Mouse (Mus musculus) limb, embryonic 11.5 days (tissue): Measurements from ENCODE around the gene Tmem129. TPM values are rescaled to one million over a fixed set of nuclear protein-coding genes. Genes with fewer than 3 reads are reported as not detected.

ENCODE experiments used
- ATAC-seq: fragments of 200-750 bp; cut with Nextera tagmentation; 2 replicates; pipeline ENCODE4 v1.8.0; 2017; ENCODE audit warnings: low read depth; ENCODE audit not compliant: insufficient number of reproducible peaks, low FRiP score, low TSS enrichment
- DNase-seq: peaks from one replicate; pipeline ENCODE4 v3.0.0-alpha.2; 2015; ENCODE audit warnings: low spot score
- H3K27ac ChIP-seq: fragments of 300-500 bp; sonication (generic); replicated peaks from 2 replicates; pipeline ENCODE4 v1.5.1; 2014; ENCODE audit warnings: low read depth, mild to moderate bottlenecking, low read length
- H3K27me3 ChIP-seq: fragments of 300-500 bp; sonication (generic); 2 replicates; pipeline ENCODE4 v1.6.1; 2014; ENCODE audit warnings: mild to moderate bottlenecking, low read length, mixed read lengths; ENCODE audit not compliant: control insufficient read depth, insufficient read depth
- H3K36me3 ChIP-seq: fragments of 300-500 bp; sonication (generic); 2 replicates; pipeline ENCODE4 v1.6.1; 2014; ENCODE audit warnings: mild to moderate bottlenecking, low read length, moderate library complexity, mixed read lengths; ENCODE audit not compliant: control insufficient read depth, insufficient read depth
- H3K4me1 ChIP-seq: fragments of 300-500 bp; sonication (generic); 2 replicates; pipeline ENCODE4 v1.6.1; 2014; ENCODE audit warnings: low read length, mixed read lengths; ENCODE audit not compliant: control insufficient read depth, insufficient read depth
- H3K4me2 ChIP-seq: fragments of 300-500 bp; sonication (generic); 2 replicates; pipeline ENCODE4 v1.6.1; 2014; ENCODE audit warnings: low read depth, mild to moderate bottlenecking, moderate library complexity; ENCODE audit not compliant: severe bottlenecking
- H3K4me3 ChIP-seq: fragments of 300-500 bp; sonication (generic); 2 replicates; pipeline ENCODE4 v1.5.1; 2014; ENCODE audit warnings: low read depth, low read length
- H3K9ac ChIP-seq: fragments of 300-500 bp; sonication (generic); 2 replicates; pipeline ENCODE4 v1.6.1; 2014; ENCODE audit warnings: mild to moderate bottlenecking, low read length
- H3K9me3 ChIP-seq: fragments of 300-500 bp; sonication (generic); 2 replicates; pipeline ENCODE4 v1.6.1; 2016; ENCODE audit warnings: low read length; ENCODE audit not compliant: control insufficient read depth
- WGBS: fragments of 180-500 bp; shearing (Covaris S2); extraction: QIAGEN DNeasy Blood & Tissue Kit; methylation state at CpG from one replicate; pipeline ENCODE4 v1.1.7; 2014; 5-methylcytosine and 5-hydroxymethylcytosine counted together
- polyA plus RNA-seq: library from polyadenylated mRNA; unstranded; fragments of >200 nt; fragmentation: Nextera tagmentation; extraction: Ambion mirVana; gene quantifications from 2 replicates; pipeline ENCODE4 v1.2.1, GENCODE M21; 2014

The Tmem129 gene
- polyA plus RNA-seq, 1 experiment from 2014 or later = 41.7 TPM

GRCm38 (mm10) chr5:33689852-33690645, 31.8 kb upstream of the Tmem129 start:
- Histone ChIP-seq H3K9ac (no peak overlapping the region), H3K27me3 (peaks cover 3% of the 10 kb centered on the region), H3K4me1 (peaks cover 36% of the 10 kb centered on the region)

GRCm38 (mm10) chr5:33689221-33689844, 31.1 kb upstream of the Tmem129 start:
- ATAC-seq = no peak
- Histone ChIP-seq H3K9me3 (no peaks in the 10 kb centered on the region), H3K9ac (peak overlapping the region; percentile 40), H3K27ac (no peak overlapping the region), H3K27me3 (peaks cover 3% of the 10 kb centered on the region), H3K4me2 (no peak overlapping the region), H3K4me1 (peaks cover 33% of the 10 kb centered on the region), H3K4me3 (no peak overlapping the region), H3K36me3 (no peaks in the 10 kb centered on the region)
- no peak for DNase-seq
- WGBS = 57% methylated on average over 20 of the region's 20 CpGs

More at GRCm38 (mm10) chr5:33689852-33690645, 31.8 kb upstream of the Tmem129 start:
- WGBS = 77% methylated on average over 11 of the region's 11 CpGs
- H3K4me2 ChIP-seq = no peak overlapping the region
- H3K4me3 ChIP-seq = no peak overlapping the region
- ATAC-seq (no peak), DNase-seq (no peak)
- H3K36me3 ChIP-seq = no peaks in the 10 kb centered on the region
- no peak overlapping the region for H3K27ac ChIP-seq
- no peaks in the 10 kb centered on the region for H3K9me3 ChIP-seq

- Histone ChIP-seq H3K27ac (no peak overlapping the region), H3K36me3 (no peaks in the 10 kb centered on the region), H3K4me2 (no peak overlapping the region), H3K4me3 (no peak overlapping the region), H3K4me1 (peaks cover 30% of the 10 kb centered on the region), H3K9me3 (no peaks in the 10 kb centered on the region), H3K27me3 (no peaks in the 10 kb centered on the region), H3K9ac (peak overlapping the region; percentile 32; the same call in 1 of the 2 replicates)
- DNase-seq (no peak), ATAC-seq (no peak)
- WGBS = 73% methylated on average over 14 of the region's 14 CpGs
Measured at GRCm38 (mm10) chr5:33688278-33689220, 30.3 kb upstream of the Tmem129 start.

GRCm38 (mm10) chr5:33687142-33687541, 28.9 kb upstream of the Tmem129 start:
- Histone ChIP-seq H3K36me3 (no peaks in the 10 kb centered on the region), H3K4me3 (no peak overlapping the region), H3K27ac (no peak overlapping the region), H3K4me2 (no peak overlapping the region), H3K4me1 (peaks cover 18% of the 10 kb centered on the region), H3K9me3 (no peaks in the 10 kb centered on the region), H3K9ac (no peak overlapping the region), H3K27me3 (no peaks in the 10 kb centered on the region)
- 88% methylated on average over 4 of the region's 4 CpGs for WGBS
- ATAC-seq (no peak), DNase-seq (no peak)

- H3K36me3 ChIP-seq = no peaks in the 10 kb centered on the region
- H3K4me3 ChIP-seq = no peak overlapping the region
- no peak for ATAC-seq
- H3K9me3 ChIP-seq = no peaks in the 10 kb centered on the region
- H3K4me2 ChIP-seq = no peak overlapping the region
- 88% methylated on average over 4 of the region's 4 CpGs for WGBS
- H3K9ac ChIP-seq = no peak overlapping the region
- peaks cover 11% of the 10 kb centered on the region for H3K4me1 ChIP-seq
- no peak overlapping the region for H3K27ac ChIP-seq
- no peak for DNase-seq
- no peaks in the 10 kb centered on the region for H3K27me3 ChIP-seq
Measured at GRCm38 (mm10) chr5:33684932-33685331, 26.7 kb upstream of the Tmem129 start.

GRCm38 (mm10) chr5:33683897-33684652, 25.9 kb upstream of the Tmem129 start:
- peaks cover 3% of the 10 kb centered on the region for H3K4me1 ChIP-seq
- H3K36me3 ChIP-seq = no peaks in the 10 kb centered on the region
- ATAC-seq (0 out of 2 replicates have a peak, but pooled peaks have one; percentile 13), DNase-seq (peak; percentile 71)
- no peaks in the 10 kb centered on the region for H3K9me3 ChIP-seq
- WGBS = 43% methylated on average over 7 of the region's 7 CpGs
- H3K4me2 ChIP-seq = no peak overlapping the region
- no peaks in the 10 kb centered on the region for H3K27me3 ChIP-seq
- H3K27ac ChIP-seq = no peak overlapping the region
- no peak overlapping the region for H3K9ac ChIP-seq
- no peak overlapping the region for H3K4me3 ChIP-seq

GRCm38 (mm10) chr5:33682963-33683362, 24.7 kb upstream of the Tmem129 start:
- Histone ChIP-seq H3K4me3 (no peak overlapping the region), H3K27ac (no peak overlapping the region), H3K4me1 (no peaks in the 10 kb centered on the region), H3K9me3 (no peaks in the 10 kb centered on the region), H3K36me3 (no peaks in the 10 kb centered on the region), H3K4me2 (no peak overlapping the region), H3K9ac (no peak overlapping the region), H3K27me3 (no peaks in the 10 kb centered on the region)
- no peak for ATAC-seq
- DNase-seq = no peak
- WGBS = 91% methylated on average over 4 of the region's 4 CpGs
